Mouse (Mus musculus): ENCODE measurements around the gene Hdac9.

Hdac9 gene

DNA sequence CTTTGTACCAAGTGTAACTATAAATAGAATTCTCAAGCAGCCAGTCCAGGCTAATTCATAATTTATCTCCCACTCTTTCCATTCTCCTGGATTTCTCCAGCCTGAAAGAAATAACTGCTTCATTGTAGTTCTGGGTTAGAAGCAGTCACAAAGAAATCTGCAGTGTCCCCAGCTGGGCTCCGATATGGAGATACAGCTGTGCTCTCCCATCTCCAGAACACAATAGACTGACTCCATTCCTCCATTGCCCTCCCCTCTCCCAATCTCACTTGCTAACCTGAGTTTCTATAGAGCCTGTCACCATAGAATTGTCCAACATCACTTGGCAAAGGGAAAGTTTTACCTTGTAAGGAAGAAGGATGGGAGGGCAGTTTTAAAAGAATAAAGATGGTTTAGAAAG lies 218.9 kb downstream of the Hdac9 start:
- no peak for DNase-seq (ENCODE audit: low spot score)

DNA sequence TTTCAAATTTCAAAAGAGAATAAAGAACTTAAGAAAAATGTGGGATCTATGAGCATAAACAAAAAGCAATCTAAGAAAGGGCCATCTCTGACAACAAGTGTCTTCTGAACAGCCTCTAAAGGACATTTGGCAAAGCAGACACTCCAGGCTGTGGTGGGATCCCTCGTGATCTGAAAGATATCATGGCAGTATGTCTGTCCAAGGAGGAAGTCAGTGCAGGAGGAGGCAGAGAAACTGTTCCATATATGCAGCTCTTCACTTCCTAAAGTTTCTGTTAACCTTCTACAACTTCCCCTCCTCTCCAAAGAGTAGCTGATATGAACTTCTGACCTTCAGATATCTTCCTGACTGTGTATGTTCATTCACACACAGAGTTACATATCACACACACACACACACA lies 220.2 kb downstream of the Hdac9 start:
- no peak for DNase-seq (ENCODE audit: low spot score)

DNA sequence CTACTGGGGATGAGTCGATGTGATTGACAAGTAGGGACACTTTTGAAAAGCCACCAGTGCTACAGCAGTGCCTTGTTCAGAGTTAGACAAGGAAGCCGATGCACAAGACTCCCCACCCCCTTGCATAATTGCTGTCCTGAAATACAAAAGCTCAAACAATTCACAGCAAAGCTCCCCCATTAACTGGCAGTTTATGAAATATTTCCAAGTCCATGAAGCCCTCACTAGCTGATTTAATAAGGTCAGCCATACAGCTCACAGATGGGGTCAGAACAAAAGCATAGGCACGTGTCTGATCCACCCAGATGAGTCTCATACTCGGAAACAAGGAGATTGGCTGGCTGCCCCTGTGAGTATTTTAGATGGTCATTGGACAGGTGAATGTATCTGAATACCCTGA lies 228.0 kb downstream of the Hdac9 start:
- DNase-seq (ENCODE audit: low spot score): no peak

DNA sequence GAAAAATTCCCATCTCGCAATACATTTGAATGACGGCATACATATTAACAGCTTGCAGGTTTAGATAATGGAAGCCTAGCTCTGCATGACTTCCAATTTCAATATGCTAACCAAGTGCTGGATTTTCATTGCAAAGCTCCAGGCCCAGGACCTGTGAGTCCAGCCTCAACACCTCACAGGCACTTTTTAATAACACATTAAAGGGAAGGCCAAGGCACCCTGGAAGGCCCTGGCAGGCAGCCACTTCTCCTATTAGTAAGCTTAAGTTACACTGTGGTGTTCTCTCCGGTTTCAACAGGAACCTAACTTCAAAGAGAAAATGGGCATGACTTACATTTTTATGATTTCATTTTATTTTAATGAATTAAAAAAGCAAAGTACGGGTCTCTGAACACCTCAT lies 233.5 kb downstream of the Hdac9 start:
- DNase-seq (ENCODE audit: low spot score): no peak

DNA sequence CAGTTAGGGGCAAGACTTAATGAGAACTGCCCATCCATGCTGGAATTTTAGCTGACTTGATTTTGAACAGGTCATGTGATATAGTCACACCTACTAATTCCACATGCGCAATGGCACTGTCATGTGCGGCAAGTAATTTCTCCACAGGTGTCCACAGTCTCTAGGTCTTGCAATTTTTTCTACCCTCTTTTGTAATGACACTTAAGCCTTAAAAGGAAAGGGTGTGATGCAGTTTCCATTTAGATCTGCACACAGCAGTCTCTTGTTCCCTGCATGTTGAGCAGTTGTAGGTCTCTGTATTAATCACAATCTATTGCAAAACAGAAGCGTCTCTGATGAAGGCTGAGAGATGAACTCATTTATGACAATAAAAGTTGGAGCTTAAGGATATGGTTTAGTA lies 234.2 kb downstream of the Hdac9 start:
- DNase-seq (ENCODE audit: low spot score): no peak

DNA sequence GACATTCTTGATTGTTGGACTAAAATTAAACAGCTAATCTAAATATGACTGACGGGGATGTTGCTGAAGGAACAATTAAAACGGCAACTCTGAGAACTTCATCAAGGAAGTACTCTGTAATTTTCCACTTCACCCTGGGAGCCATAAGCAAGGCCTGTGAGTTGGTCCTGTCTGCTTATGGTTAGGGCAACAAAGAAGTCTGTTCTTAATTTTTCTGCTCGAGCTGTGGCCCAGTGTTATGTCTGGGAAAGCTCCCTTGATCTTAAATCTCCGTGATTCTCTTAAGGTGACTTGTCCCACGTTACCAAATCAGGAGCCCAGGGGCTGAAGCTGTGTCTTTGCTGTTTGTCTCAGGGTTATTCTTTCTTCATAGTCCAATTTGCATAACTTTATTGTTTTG lies 236.3 kb downstream of the Hdac9 start:
- DNase-seq (ENCODE audit: low spot score): no peak

DNA sequence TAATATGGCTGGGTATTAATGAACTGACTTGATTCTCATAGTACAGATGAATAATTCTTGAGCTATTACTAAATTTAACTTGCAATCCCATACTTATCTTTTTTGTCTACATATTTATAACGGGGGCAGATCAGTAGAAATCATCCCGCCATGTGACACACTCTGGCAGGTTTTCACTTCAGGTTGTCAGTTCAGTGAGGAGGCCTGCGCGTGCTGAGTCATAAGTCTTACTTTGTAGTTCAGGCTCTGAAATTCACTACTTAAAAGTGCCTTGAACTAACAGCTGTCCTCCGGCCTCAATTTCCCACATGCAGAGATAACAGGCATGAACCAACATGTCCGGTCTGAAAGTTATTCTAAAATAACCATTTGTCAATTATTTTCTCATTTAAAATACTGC lies 239.8 kb downstream of the Hdac9 start:
- DNase-seq (ENCODE audit: low spot score): no peak

DNA sequence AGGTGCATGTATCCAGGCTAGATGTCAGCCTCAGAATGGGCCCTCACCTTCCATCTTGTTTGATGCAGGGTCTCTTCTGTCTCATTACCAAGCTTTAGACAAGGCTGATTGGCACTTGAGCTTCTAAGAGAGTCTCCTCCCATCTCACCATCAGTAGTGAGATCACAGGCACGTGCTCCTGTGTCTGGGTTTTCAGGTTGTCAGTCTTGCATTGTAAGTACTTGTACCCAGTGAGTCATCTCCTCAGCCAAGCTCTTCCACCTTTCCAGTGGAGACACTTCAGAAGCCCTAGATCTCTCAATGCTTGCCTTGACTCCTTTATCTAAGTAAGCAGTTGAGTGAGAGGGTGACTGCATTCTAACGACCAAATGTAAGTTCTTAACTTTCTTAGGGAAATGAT lies 242.7 kb downstream of the Hdac9 start:
- DNase-seq (ENCODE audit: low spot score): no peak

DNA sequence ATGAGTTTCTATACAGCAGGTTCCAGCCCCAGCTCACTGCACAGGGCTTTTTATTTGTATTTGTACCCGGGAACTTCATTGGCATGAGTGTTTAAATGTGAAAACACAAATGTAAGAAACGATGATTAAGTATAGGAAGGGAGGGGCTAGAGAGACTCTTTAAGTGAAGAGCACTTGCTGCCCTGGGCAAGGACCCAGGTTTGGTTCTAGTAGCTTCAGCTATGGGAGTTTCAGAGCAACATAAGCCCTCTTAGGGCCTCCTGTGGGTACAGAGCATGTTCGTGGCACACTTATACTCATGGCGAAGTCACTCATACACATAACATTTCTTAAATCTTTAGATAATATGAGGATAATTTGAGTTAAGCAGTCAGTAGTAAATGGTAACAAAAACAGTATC lies 243.4 kb downstream of the Hdac9 start:
- no peak for DNase-seq (ENCODE audit: low spot score)

DNA sequence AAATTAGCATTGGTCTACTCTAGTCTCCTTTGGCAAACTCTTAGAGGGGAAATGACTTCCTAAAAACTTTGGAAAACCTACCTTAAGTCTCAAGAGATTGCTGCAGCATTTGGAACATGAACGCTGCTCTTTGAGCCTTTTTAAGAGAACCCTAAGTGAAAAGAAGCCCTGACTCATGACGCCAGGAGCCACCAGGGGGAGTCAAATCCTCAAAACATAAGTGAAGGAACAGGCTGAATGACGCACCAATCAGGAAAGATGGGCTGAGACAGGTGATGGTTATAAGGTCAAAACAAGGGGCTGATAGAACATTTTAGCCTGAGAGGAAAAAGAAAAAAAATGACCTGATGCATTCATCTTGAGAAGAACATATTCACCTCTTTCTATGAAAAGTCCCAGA lies 252.1 kb downstream of the Hdac9 start:
- DNase-seq (ENCODE audit: low spot score): peak; percentile 89

DNA sequence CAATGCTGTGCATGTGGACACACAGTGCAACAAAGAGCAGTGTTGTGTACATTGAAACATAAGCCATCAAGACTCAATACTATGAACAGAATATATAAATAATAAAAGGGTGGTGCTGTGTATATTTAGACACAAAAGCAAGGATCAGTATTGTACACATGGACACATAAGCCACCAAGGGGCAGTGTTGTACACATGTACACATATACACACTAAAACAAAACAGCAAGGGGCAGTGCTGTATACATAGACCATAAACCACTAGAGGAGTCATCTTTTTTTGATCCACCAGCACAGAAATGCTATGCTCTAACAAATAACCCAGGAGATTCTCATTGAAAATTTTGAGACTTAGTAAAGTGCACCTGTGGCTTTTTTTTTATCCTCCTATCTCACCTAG lies 255.5 kb downstream of the Hdac9 start:
- DNase-seq (ENCODE audit: low spot score): no peak

DNA sequence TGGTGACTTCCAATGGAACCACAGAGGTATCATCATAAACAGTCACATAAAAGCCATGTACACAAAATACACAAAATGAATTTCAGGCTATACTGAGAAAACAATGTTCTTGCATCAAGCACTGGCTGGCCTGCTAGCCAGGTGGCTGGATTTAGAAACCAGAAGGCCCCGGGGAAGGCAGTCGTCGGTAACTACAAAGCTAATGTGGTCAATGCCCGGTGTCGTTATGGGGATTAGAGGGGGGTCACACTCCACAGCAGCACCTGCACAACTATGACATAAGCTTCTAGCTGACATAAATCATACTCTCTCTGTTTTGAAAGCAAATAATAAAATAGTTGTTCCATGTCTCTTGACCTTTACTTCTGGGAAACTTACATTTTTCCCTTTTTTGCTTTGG lies 256.9 kb downstream of the Hdac9 start:
- DNase-seq (ENCODE audit: low spot score): no peak

DNA sequence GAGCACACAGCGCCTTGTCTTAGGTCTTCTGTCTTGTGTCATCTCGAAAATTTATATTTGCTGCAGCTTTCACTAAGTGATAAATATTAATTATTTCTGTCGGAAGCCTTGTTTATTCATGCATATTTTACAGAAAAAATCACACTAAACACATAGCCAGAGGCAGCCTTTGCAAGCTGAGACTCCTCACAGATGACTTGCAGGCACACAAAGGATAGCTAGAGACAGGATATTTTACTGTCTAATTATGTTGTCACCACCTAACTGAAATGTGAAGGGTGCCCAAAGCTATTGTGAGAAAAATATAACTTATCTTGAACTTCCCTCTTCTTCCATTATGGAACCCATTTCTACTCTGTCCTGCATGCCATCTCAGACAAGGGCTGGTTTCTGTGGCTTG lies 258.3 kb downstream of the Hdac9 start:
- no peak for DNase-seq (ENCODE audit: low spot score)

DNA sequence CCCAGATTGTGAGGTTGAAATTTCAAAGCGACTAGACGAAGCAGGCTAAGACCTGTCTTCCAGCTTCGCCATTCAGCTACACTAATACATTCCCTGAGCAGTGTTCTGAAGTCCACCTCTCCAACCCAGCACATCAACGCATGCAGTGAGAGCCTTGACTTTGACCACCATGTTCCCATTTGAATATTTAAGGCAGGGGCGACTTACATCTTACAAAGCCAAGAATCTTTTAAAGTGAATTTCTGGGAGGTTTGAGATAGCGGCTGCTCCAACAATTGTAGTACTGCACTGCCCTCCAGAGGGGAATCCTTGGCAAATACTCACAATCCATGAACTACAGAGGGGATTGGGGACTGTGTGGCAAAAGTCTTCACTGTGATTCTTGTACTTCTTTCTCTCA lies 258.8 kb downstream of the Hdac9 start:
- peak; percentile 84 for DNase-seq (ENCODE audit: low spot score)

DNA sequence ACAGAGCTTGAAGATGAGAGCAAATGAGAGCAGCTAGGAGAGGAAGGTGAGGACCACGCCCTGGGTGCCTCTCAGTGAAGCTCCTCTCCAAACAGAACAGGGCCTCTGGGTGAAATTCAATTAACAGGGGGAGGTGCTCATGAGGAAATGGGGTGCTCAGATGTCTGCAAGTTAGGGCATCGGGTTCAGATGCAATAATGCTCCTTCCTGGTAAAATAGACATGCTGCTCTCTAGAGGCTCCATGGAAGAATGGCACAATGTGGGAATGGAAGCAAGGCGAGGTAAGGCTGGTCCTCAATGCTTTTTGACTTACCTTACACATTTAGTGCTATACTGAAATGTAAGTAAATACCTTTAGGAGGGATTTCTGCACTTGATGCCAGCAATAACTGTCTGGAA lies 263.3 kb downstream of the Hdac9 start:
- DNase-seq (ENCODE audit: low spot score): peak; percentile 43

DNA sequence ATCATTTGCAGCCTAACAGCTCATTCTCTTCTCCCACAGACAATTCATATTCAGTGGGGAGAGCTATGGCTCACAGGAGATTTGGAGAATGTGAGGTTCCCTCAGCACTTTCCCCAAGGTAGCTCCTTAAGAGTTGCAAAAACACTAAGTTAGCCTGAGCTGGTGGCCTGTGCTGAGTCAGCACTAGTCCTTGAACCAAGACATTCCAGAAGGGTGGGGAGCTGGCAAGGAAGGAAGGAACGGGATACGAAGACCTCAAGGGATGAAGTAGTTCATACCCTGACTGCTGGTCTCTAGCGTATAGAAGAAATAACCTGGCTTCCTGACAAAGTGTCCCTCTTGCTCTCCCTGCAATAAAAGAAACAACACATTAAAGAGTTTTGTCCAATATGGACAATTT lies 268.1 kb downstream of the Hdac9 start:
- DNase-seq (ENCODE audit: low spot score): no peak

DNA sequence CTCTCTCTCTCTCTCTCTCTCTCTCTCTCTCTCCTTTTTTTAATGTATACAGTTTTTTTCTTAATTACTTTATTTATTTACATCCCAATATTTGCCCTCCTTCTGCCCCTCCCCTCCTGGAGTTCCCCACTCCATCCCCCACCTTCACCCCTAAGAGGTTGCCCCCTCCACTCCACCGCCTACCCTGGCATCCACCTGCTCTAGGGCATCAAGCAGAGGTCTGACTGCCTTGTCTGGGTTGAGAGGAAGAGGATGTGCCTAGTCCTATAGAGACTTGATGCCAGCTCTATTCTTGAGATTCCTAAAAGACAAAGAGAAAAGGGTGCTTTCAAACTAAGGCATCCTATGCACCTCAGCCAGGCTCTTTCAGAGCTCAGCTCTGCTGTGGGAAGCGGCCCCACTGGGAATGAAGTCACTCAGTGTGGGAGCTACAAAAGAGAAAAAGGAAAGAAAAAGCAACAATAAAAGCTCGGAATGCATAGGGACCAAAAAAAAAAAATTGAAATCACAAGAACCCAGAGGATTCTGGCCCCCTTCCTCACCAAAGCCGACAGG lies 275.1 kb downstream of the Hdac9 start:
- no peak for DNase-seq (ENCODE audit: low spot score)

DNA sequence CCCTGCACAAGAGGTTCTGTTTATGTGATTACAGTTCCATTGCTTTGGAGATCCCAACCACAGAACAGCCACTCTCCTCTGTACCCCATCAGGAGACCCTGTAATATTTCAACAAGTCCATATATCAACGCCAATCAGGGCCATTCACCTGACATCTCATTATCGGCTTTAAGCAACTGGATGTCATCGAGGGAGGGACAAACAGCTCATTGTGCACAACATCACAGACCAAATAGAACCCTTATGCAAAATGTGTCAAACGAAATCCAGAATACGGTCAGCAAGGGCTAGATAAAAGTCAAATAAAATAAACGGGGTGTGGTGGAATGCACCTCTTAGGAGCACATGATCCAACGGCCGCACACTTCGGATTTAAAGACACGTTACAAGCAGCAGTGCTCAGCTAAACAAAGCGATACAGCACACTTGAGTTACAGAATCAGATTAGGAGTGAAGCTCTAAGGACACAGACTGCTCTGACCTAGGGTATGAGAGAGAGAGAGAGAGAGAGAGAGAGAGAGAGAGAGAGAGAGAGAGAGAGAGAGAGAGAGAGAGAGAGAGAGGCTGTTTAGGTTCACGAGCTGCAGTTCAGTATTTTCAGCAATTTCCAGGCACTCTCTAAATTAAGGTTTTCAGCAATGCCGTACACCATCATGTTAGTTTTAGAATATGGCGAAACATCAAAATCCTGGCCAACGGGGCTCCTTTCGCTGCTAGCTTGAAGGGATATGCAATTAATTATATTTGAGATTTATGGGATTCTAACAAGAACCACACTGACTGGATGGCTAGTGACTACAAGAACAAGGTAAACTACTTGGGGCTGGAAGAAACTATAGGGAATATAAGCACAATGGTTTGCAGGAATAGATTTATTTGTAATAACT lies 279.4 kb downstream of the Hdac9 start:
- peak; percentile 36 for DNase-seq (ENCODE audit: low spot score)

DNA sequence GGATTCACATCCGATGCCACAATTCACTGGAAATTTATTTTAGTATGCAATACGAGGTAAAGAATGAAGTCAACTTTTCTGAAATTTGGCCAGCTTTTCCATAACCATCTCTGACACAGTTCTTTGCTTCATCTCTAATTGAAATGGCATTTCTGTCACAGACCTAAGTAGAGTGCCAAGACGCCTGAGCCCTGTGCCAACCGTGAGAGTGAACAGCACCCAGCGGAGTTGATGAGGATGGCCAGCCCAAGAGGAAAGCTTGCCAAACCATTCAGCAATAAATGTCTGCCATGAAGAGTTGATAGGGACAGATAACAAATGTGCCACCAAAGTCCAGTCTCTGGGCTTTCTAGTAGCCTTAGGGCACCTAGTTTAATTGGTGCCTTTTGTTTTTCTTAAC lies 297.8 kb downstream of the Hdac9 start:
- DNase-seq (ENCODE audit: low spot score): no peak

DNA sequence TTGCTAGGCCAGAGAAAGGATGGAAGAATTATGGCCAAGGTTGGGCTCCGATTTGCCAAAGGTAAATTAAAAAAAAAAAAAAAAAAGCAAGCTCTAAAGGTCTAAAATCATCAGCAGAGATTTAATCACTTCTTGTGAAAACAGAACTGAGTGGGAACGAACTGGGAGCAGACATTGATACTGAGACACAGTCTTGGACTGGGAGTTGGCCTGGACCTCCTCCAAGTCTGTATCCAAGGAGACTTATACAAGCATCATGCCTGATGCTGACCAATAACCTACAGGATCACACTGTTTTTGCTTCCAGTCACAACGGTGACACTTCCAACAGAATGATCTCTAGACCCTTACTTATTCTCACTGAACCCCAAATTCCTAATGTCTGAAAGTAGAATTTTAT lies 298.6 kb downstream of the Hdac9 start:
- DNase-seq (ENCODE audit: low spot score): no peak

DNA sequence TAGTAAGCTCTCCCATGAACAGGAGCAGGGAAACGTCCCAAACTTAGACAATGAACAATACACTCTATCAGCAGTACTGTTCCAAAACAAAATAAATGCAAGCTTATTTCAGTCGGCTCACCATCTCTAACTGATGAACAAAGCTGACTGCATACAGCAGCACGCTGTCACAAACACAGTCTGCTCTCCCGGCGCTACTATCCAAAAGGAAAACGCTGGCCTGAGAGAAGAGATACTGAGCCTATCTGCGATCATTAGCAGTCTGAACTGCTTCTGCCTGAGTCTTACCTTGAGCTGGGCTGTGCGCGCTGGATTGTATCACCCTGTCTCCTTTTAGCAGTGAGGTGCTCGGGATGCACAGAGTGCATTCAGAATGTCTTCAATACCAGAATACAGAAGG lies 299.1 kb downstream of the Hdac9 start:
- DNase-seq (ENCODE audit: low spot score): no peak

DNA sequence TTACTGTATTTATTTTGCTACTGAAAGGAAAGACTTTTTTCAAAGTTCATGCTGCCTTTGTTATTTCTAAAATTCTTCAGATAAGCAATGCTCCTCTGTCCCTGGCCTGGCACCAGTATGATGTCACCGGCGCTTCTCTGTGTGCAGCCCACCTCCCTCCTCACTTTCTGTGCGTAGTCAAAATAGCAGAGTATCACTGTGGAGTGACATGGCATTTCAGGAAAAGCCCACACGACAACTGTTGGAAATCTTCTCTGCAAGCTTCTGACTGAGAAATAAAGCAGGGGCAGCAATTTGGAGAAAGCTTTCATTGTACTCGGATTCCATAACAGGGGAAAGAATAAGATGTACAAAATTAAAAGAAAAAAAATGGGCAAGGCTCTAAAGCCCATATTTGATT lies 302.1 kb downstream of the Hdac9 start:
- DNase-seq (ENCODE audit: low spot score): no peak

DNA sequence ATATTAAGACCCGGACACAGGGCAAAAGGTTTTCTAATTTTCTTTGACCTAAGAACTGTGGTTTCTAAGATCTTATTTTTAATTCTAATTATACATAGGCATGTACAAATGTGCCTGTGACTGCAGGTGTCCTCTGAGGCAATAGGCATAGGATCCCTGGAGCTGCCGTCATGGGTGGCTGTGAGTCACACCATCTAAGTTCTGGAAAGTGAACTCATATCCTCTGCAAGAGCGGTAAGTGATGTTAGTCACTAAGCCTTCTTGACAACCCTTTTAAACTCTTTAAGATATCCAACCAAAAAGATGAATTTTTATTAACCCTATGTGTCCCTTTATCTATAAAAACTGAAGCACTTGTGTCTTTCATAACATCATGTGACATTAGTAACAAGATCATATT lies 304.4 kb downstream of the Hdac9 start:
- DNase-seq (ENCODE audit: low spot score): no peak

DNA sequence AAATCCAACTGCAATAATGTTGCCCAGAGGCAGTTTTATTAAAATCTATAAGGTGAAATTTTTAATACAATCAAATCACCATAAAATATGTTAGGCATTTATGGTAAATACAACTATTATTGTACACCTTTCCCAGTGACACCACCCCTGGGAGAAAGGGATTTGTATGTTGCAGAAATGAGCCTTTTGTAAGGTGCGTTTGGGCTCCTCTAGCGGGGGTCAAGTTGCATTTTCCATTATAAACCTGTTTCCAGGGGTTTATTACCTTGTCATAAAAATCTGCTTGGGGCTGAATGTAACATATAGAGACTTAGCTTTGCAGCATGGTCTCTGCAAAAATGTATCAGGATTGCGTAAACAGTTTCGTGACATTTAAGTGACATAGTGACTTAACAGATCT lies 312.4 kb downstream of the Hdac9 start:
- DNase-seq (ENCODE audit: low spot score): no peak
